Mouse (Mus musculus) MEL (cell line): Measurements from ENCODE around the gene Slamf7. TPM values are rescaled to one million over a fixed set of nuclear protein-coding genes. Genes with fewer than 3 reads are reported as not detected.

Experiments
- DNase-seq: peaks from one replicate; pipeline ENCODE4 v3.0.0; 2011; ENCODE audit warnings: low read depth, low spot score
- H3K27ac ChIP-seq: 2 replicates; pipeline ENCODE4 v1.5.1; 2012; ENCODE audit warnings: low read depth, mild to moderate bottlenecking, control low read depth, low read length, moderate library complexity; ENCODE audit not compliant: control insufficient read depth
- H3K27me3 ChIP-seq, 2 experiments: fragments of 150-350 bp in 1 of 2; sonication (generic) in 1 of 2; 2 replicates each; pipeline ENCODE4 v1.6.1; 2012; ENCODE audit warnings: low read length in 2 of 2, mild to moderate bottlenecking in 2 of 2, improper control_type of control experiment in 1 of 2, moderate library complexity in 1 of 2; ENCODE audit not compliant: insufficient read depth in 2 of 2, control insufficient read depth in 1 of 2
- H3K36me3 ChIP-seq, 2 experiments: 2 replicates each; pipeline ENCODE4 v1.6.1; 2012 to 2014; ENCODE audit warnings: low read length in 2 of 2, improper control_type of control experiment in 1 of 2, inconsistent platforms in 1 of 2, mild to moderate bottlenecking in 1 of 2; ENCODE audit not compliant: insufficient read depth in 2 of 2, control insufficient read depth in 1 of 2
- H3K4me1 ChIP-seq, 2 experiments: fragments of 150-350 bp in 1 of 2; sonication (generic) in 1 of 2; 2 replicates each; pipeline ENCODE4 v1.6.1; 2012; ENCODE audit warnings: low read length in 2 of 2, improper control_type of control experiment in 1 of 2, mild to moderate bottlenecking in 1 of 2; ENCODE audit not compliant: insufficient read depth in 2 of 2, control insufficient read depth in 1 of 2
- H3K4me3 ChIP-seq, 2 experiments: fragments of 150-350 bp in 1 of 2; sonication (generic) in 1 of 2; 2 replicates each; pipeline ENCODE4 v1.5.1; 2012; ENCODE audit warnings: low read depth in 2 of 2, low read length in 2 of 2, mild to moderate bottlenecking in 2 of 2, moderate library complexity in 2 of 2, control low read depth in 1 of 2, improper control_type of control experiment in 1 of 2; ENCODE audit not compliant: control insufficient read depth in 1 of 2, insufficient read depth in 1 of 2
- H3K79me2 ChIP-seq: 2 replicates; pipeline ENCODE4 v1.6.1; 2012; ENCODE audit warnings: mild to moderate bottlenecking, low read length, moderate library complexity; ENCODE audit not compliant: control insufficient read depth, poor library complexity, insufficient read depth
- H3K9ac ChIP-seq: 2 replicates; pipeline ENCODE4 v1.6.1; 2012; ENCODE audit warnings: low read depth, mild to moderate bottlenecking, control low read depth, low read length, moderate library complexity; ENCODE audit not compliant: control insufficient read depth, poor library complexity, severe bottlenecking
- H3K9me3 ChIP-seq: fragments of 150-350 bp; sonication (generic); replicated peaks from 2 replicates; pipeline ENCODE4 v1.6.1; 2012; ENCODE audit warnings: mild to moderate bottlenecking, low read length, improper control_type of control experiment, moderate library complexity; ENCODE audit not compliant: insufficient read depth
- BHLHE40 ChIP-seq: IDR thresholded peaks from 2 replicates; pipeline ENCODE4 v1.6.1; 2012; ENCODE audit warnings: low read depth, mild to moderate bottlenecking, inconsistent platforms, low read length, improper control_type of control experiment, borderline replicate concordance
- CHD1 ChIP-seq: IDR thresholded peaks from 2 replicates; pipeline ENCODE4 v1.6.1; 2012; ENCODE audit warnings: low read depth, mild to moderate bottlenecking, inconsistent platforms, low read length, improper control_type of control experiment
- CHD2 ChIP-seq: IDR thresholded peaks from 2 replicates; pipeline ENCODE4 v1.6.1; 2011; ENCODE audit warnings: low read length, improper control_type of control experiment
- E2F4 ChIP-seq: IDR thresholded peaks from 2 replicates; pipeline ENCODE4 v1.6.1; 2011; ENCODE audit warnings: low read depth, low read length, improper control_type of control experiment, borderline replicate concordance
- EP300 ChIP-seq, 2 experiments: IDR thresholded peaks; 2 replicates each; pipeline ENCODE4 v1.6.1; 2011; ENCODE audit warnings: improper control_type of control experiment in 2 of 2, low read length in 2 of 2, low read depth in 1 of 2, mild to moderate bottlenecking in 1 of 2
- GABPA ChIP-seq: IDR thresholded peaks from 2 replicates; pipeline ENCODE4 v1.6.1; 2012; ENCODE audit warnings: low read depth, mild to moderate bottlenecking, inconsistent platforms, low read length, improper control_type of control experiment, moderate library complexity
- GATA1 ChIP-seq: IDR thresholded peaks from 2 replicates; pipeline ENCODE4 v1.6.1; 2011; ENCODE audit warnings: low read depth, low read length, improper control_type of control experiment
- HCFC1 ChIP-seq: IDR thresholded peaks from 2 replicates; pipeline ENCODE4 v1.6.1; 2012; ENCODE audit warnings: low read depth, mild to moderate bottlenecking, inconsistent platforms, low read length, improper control_type of control experiment, moderate library complexity
- JUND ChIP-seq: IDR thresholded peaks from 2 replicates; pipeline ENCODE4 v1.6.1; 2011; ENCODE audit warnings: low read depth, mild to moderate bottlenecking, improper control_type of control experiment, low read length
- KAT2A ChIP-seq: conservative IDR thresholded peaks from 2 replicates; pipeline ENCODE4 v1.6.1; 2012; ENCODE audit warnings: low read depth, low read length, improper control_type of control experiment, inconsistent platforms
- MAFK ChIP-seq: IDR thresholded peaks from 2 replicates; pipeline ENCODE4 v1.6.1; 2011; ENCODE audit warnings: low read depth, mild to moderate bottlenecking, low read length, improper control_type of control experiment, borderline replicate concordance
- MAX ChIP-seq: IDR thresholded peaks from 2 replicates; pipeline ENCODE4 v1.6.1; 2011; ENCODE audit warnings: low read length, improper control_type of control experiment
- MEF2A ChIP-seq: IDR thresholded peaks from 2 replicates; pipeline ENCODE4 v1.6.1; 2014; ENCODE audit warnings: low read depth, mild to moderate bottlenecking, inconsistent platforms, low read length, improper control_type of control experiment; ENCODE audit not compliant: poor library complexity, insufficient replicate concordance, severe bottlenecking; ENCODE audit errors: extremely low read depth
- MXI1 ChIP-seq: IDR thresholded peaks from 2 replicates; pipeline ENCODE4 v1.6.1; 2011; ENCODE audit warnings: mild to moderate bottlenecking, low read depth, low read length, improper control_type of control experiment
- MYB ChIP-seq: IDR thresholded peaks from 2 replicates; pipeline ENCODE4 v1.6.1; 2011; ENCODE audit warnings: mild to moderate bottlenecking, low read depth, low read length, improper control_type of control experiment
- NELFE ChIP-seq: IDR thresholded peaks from 2 replicates; pipeline ENCODE4 v1.6.1; 2011; ENCODE audit warnings: low read depth, low read length, improper control_type of control experiment
- NRF1 ChIP-seq: IDR thresholded peaks from 2 replicates; pipeline ENCODE4 v1.6.1; 2014; ENCODE audit warnings: low read depth, mild to moderate bottlenecking, inconsistent platforms, low read length, improper control_type of control experiment, moderate library complexity; ENCODE audit not compliant: poor library complexity, insufficient read depth, severe bottlenecking
- RAD21 ChIP-seq: IDR thresholded peaks from 2 replicates; pipeline ENCODE4 v1.6.1; 2011; ENCODE audit warnings: mild to moderate bottlenecking, low read depth, low read length, improper control_type of control experiment
- SIN3A ChIP-seq: IDR thresholded peaks from 2 replicates; pipeline ENCODE4 v1.6.1; 2012; ENCODE audit warnings: low read length, improper control_type of control experiment, inconsistent platforms
- TAL1 ChIP-seq: IDR thresholded peaks from 2 replicates; pipeline ENCODE4 v1.6.1; 2012; ENCODE audit warnings: mild to moderate bottlenecking, inconsistent platforms, low read length, moderate library complexity, mixed read lengths
- TBP ChIP-seq: IDR thresholded peaks from 2 replicates; pipeline ENCODE4 v1.8.0; 2011; ENCODE audit warnings: low read depth, low read length, improper control_type of control experiment
- TCF12 ChIP-seq: IDR thresholded peaks from 2 replicates; pipeline ENCODE4 v1.6.1; 2014; ENCODE audit warnings: low read depth, mild to moderate bottlenecking, inconsistent platforms, low read length, improper control_type of control experiment, moderate library complexity
- UBTF ChIP-seq: IDR thresholded peaks from 2 replicates; pipeline ENCODE4 v1.6.1; 2012; ENCODE audit warnings: low read depth, mild to moderate bottlenecking, inconsistent platforms, low read length, improper control_type of control experiment, moderate library complexity, borderline replicate concordance; ENCODE audit not compliant: insufficient read depth
- USF1 ChIP-seq: IDR thresholded peaks from 2 replicates; pipeline ENCODE4 v1.6.1; 2014; ENCODE audit warnings: low read depth, mild to moderate bottlenecking, inconsistent platforms, low read length, improper control_type of control experiment, moderate library complexity
- USF2 ChIP-seq, 2 experiments: IDR thresholded peaks; 2 replicates each; pipeline ENCODE4 v1.6.1; 2011 to 2012; ENCODE audit warnings: improper control_type of control experiment in 2 of 2, low read length in 2 of 2, borderline replicate concordance in 1 of 2, inconsistent platforms in 1 of 2, low read depth in 1 of 2, mild to moderate bottlenecking in 1 of 2; ENCODE audit not compliant: insufficient read depth in 1 of 2
- ZC3H11A ChIP-seq: IDR thresholded peaks from 2 replicates; pipeline ENCODE4 v1.6.1; 2012; ENCODE audit warnings: low read depth, mild to moderate bottlenecking, inconsistent platforms, low read length, improper control_type of control experiment
- polyA plus RNA-seq, 2 experiments: library from polyadenylated mRNA; stranded (reverse) in 1 of 2; unstranded in 1 of 2; fragments of >175 nt in 1 of 2; fragments of >200 nt in 1 of 2; gene quantifications; 2 replicates each; pipeline versions ENCODE4 v1.2.1 to v1.2.4; 2012; ENCODE audit warnings: low replicate concordance in 2 of 2, low read depth in 1 of 2; ENCODE audit not compliant: insufficient read length in 2 of 2, insufficient read depth in 1 of 2, missing spikeins in 1 of 2
- total RNA-seq: library from RNA; depleted of rRNA; stranded (reverse); fragments of 300-350 nt; gene quantifications from 2 replicates; pipeline ENCODE4 v1.2.3, GENCODE M21; 2012

Slamf7 gene
- total and polyA plus RNA-seq, 3 experiments = not detected

GRCm38 (mm10) chr1:171663757-171664156, 10.9 kb upstream of the Slamf7 start:
- peaks cover 15 to 16% of the 10 kb centered on the region in 2 experiments for H3K4me1 ChIP-seq
- no peak for DNase-seq
- peaks cover 0 to 26% of the 10 kb centered on the region in 2 experiments; a peak in 2 of 4 replicates for H3K36me3 ChIP-seq
- no peak overlapping the region for H3K4me3 ChIP-seq
- no peak overlapping the region for H3K9ac ChIP-seq
- no peaks in the 10 kb centered on the region for H3K79me2 ChIP-seq
- TF ChIP-seq ZC3H11A = no peak
- no peak for TF ChIP-seq NRF1
- no peak for TF ChIP-seq EP300 (IDR thresholded peaks at IDR 0.05; ENCODE audit: low read depth in 1 of 2, low read length in 2 of 2)
- 0 out of 2 replicates have a peak, but pooled peaks have one; percentile 27 for TF ChIP-seq GATA1
- no peak for TF ChIP-seq MXI1
- no peak for TF ChIP-seq CHD2
- no peak overlapping the region for H3K27ac ChIP-seq
- H3K9me3 ChIP-seq = no peaks in the 10 kb centered on the region
- no peaks in the 10 kb centered on the region for H3K27me3 ChIP-seq

GRCm38 (mm10) chr1:171661482-171661881, 8.6 kb upstream of the Slamf7 start:
- no peak overlapping the region for H3K27ac ChIP-seq

GRCm38 (mm10) chr1:171660423-171660822, 7.6 kb upstream of the Slamf7 start:
- Histone ChIP-seq H3K4me1 (peaks cover 17 to 21% of the 10 kb centered on the region in 2 experiments), H3K27ac (peak overlapping the region; percentile 70), H3K27me3 (no peaks in the 10 kb centered on the region), H3K4me3 (no peak overlapping the region), H3K36me3 (peaks cover 0 to 31% of the 10 kb centered on the region in 2 experiments; a peak in 2 of 4 replicates), H3K79me2 (no peaks in the 10 kb centered on the region), H3K9ac (no peak overlapping the region), H3K9me3 (no peaks in the 10 kb centered on the region)
- peak; percentile 91 for DNase-seq
- TF ChIP-seq SIN3A (peak; percentile 83), JUND (no peak; the same call in 1 of the 2 replicates), RAD21 (no peak), GATA1 (peak; percentile 97), TCF12 (peak; percentile 91), USF2 (IDR thresholded peaks at IDR 0.05; ENCODE audit: borderline replicate concordance in 1 of 2, insufficient read depth in 1 of 2, low read depth in 1 of 2, low read length in 2 of 2) (no peak), E2F4 (no peak), USF1 (no peak), MAFK (no peak), GABPA (no peak), KAT2A (no peak), TAL1 (peak; percentile 82), HCFC1 (peak; percentile 65), MYB (peak; percentile 59; the same call in 1 of the 2 replicates), MXI1 (no peak), CHD1 (no peak), NELFE (no peak), TBP (no peak)

More at GRCm38 (mm10) chr1:171661482-171661881, 8.6 kb upstream of the Slamf7 start:
- no peak overlapping the region for H3K4me3 ChIP-seq
- no peaks in the 10 kb centered on the region for H3K27me3 ChIP-seq
- H3K9me3 ChIP-seq = no peaks in the 10 kb centered on the region
- no peak for DNase-seq
- no peaks in the 10 kb centered on the region for H3K79me2 ChIP-seq
- TF ChIP-seq ZC3H11A (no peak), USF1 (no peak), TBP (no peak), CHD2 (no peak), MEF2A (no peak), MXI1 (no peak), MAX (no peak), E2F4 (no peak), GATA1 (no peak), SIN3A (no peak), BHLHE40 (no peak), UBTF (no peak)
- H3K9ac ChIP-seq = no peak overlapping the region
- H3K4me1 ChIP-seq = peaks cover 17 to 22% of the 10 kb centered on the region in 2 experiments
- peaks cover 0 to 33% of the 10 kb centered on the region in 2 experiments; a peak in 2 of 4 replicates for H3K36me3 ChIP-seq
